Mouse (Mus musculus) retina, adult 2 months (tissue): ENCODE data around the gene Spocd1.
"Not testable (repeated sequence)": the region's sequence is repeated elsewhere in the genome, so short reads cannot be mapped to it uniquely, and the experiment has no call there.

Source experiments
- DNase-seq: peaks from one replicate; pipeline ENCODE4 v3.0.0-alpha.2; 2012; ENCODE audit warnings: low read depth, low spot score

Gene Spocd1

GRCm38 (mm10) chr4:129928949-129929348 is at the start of gene Spocd1:
Gene Spocd1, plus strand, starts transcription at chr4:129929249.
- DNase-seq, result no peak

DNA sequence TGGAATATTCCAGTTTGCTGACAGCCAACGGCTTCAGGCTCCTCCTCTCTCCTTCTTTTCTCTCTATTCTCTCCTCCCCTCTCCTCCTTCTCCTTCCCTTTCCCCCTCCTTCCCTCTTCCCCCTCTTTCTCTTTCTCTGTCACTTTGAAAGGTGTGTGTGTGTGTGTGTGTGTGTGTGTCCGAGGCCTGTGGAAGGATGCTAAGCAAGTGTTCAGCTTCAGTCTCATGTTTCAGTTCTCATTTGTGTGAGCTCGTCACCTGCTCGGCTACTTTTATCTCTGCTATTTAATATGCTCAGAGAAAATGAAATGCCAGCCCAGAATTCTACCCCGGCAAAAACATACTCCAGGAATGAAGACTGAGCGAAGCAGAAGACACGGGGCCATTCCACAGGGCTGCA is 48.4 kb upstream of the Spocd1 start:
- DNase-seq, result no peak

GRCm38 (mm10) chr4:129881661-129882060 is 47.4 kb upstream of the Spocd1 start:
- no peak for DNase-seq

- no peak for DNase-seq
These were observed 46.3 kb upstream of the Spocd1 start for GRCm38 (mm10) chr4:129882555-129883293.

DNA sequence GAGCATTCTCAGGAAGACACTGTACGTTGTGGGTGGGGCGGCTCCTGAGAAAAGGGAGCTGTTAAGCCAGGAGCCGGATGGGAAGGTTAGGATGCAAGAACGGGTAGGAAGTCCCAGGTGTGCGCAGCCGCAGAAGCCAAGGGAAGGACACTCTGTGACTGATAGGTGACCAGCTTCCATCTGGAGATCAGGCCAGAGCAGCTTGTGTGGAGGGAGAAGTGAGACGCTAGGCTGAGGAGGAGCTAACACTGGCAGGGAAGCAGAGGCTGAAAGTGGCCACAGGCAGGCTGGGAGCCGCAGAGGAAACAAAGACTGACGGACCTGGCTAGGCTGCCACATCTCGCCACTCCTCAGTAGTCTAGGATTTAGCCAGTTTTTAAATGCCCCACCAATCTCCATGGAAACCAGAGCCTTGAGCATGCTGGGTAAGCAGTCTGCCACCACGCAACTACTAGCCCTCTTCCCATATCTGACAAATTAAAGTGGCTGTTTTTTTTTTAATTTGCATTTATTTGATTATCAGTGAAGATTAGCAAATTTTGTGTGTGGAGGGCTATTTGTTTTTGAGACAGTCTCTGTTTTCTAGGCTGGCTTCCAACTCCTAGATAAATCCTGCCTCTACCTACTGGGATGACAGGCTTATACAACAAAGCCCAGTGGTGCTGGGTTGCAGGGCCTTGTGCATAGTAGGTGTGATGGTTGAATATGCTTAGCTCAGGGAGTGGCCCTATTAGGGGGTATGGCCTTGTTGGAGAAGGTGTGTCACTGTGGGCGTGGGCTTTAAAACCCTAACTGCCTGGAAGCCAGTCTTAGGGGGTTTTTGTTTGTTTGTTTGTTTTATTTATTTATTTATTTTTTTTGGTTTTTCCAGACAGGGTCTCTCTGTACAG is 44.8 kb upstream of the Spocd1 start:
- DNase-seq, result no peak

DNA sequence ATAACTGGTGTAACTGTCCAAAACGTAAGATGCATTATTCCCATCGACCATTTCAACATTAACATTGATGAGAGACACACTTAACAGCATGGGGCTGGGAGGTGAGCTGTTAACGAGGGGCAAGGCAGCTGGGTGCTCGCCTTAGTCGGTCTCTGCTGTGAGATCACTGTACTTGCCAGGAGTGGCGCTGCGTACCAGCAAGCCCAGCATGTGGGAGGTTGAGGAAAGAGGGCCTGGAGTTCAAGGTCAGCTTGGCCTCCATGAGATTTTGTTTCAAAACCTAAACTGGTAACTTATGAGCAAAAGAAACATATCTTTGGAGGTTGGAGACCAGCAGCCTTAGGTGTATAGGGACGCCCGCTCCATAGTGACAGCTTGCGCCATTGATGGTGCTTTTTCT is 39.4 kb upstream of the Spocd1 start:
- DNase-seq, result no peak

DNA sequence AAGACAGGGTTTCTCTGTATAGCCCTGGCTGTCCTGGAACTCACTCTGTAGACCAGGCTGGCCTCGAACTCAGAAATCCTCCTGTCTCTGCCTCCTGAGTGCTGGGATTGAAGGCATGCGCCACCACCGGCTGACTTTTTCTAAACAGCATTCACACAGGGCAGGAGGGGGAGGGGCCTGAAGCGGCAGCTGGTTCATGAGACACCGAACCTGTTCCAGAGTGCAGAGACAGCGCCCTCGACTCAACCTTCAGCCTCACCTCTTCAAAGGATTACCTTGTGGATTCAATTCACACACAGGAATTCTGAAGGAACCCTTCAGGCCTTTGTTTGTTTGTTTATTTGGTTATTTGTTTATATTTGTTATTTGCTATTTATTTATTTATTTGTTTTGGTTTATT is 39.0 kb upstream of the Spocd1 start:
- no peak for DNase-seq

DNA sequence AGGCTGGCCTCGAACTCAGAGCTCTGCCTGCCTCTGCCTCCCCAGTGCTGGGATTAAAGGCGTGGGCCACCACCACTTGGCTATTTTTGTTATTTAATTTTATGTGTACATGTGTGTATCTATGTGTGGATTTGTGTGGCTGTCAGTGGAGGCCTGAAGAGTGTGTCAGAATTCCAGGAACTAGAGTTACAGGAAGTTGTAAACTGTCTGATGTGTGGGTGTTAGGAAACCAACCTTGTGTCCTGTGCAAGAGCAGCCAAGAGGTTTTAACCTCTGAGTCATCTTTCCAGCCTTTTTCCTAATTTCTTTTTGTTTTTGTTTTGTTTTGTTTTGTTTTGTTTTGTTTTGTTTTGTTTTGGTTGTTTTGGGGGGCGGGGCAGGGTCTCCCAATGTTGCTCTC is 34.2 kb upstream of the Spocd1 start:
- DNase-seq, result no peak

- not testable (repeated sequence) for DNase-seq
These were observed 30.2 kb upstream of the Spocd1 start for GRCm38 (mm10) chr4:129898815-129899214.

- no peak for DNase-seq
These were observed 26.7 kb upstream of the Spocd1 start for GRCm38 (mm10) chr4:129902394-129902793.

DNA sequence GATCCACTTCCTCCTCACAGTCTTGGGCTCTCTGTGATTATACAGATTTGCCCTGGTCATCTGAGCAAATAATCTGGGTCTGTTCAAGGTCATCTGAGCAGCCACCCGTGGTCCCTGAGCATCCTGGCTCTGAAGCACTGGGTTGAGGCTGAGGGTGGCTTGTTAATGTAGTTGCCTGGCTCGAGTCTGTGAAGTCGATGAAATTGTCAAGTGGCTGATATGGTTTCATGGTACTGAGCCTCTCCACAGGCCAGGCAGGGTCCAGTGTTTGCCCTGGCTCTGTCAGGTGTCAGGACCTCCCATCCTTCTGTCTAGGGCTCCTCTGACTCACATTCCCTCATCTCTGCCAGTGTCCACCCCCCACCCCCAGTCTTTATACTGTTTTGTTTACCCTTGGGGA is 25.5 kb upstream of the Spocd1 start:
- no peak for DNase-seq

- no peak for DNase-seq
These were observed 24.0 kb upstream of the Spocd1 start for GRCm38 (mm10) chr4:129905032-129905431.

GRCm38 (mm10) chr4:129906016-129906415 is 23.0 kb upstream of the Spocd1 start:
- no peak for DNase-seq

DNA sequence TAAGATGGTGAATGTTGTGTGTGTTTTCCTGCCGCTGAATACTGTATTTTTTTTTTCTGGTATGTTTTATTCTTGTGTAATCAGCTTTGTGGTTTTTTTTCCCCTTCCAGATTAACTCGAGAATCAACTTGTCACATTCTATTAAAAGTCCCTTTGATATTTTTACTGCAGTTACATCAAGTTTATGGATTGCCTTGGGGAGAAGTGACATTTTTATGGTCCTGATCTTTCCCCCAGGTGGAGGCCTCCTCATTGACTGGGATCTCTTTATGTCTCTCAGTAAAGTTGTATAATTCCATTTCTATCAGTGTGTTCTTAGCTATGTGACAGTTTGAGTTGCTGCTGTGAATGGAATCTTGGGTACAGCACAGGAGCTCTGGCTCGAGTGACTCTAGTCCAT is 20.2 kb upstream of the Spocd1 start:
- no peak for DNase-seq

GRCm38 (mm10) chr4:129909261-129909731 is 19.8 kb upstream of the Spocd1 start:
- DNase-seq, result no peak

DNA sequence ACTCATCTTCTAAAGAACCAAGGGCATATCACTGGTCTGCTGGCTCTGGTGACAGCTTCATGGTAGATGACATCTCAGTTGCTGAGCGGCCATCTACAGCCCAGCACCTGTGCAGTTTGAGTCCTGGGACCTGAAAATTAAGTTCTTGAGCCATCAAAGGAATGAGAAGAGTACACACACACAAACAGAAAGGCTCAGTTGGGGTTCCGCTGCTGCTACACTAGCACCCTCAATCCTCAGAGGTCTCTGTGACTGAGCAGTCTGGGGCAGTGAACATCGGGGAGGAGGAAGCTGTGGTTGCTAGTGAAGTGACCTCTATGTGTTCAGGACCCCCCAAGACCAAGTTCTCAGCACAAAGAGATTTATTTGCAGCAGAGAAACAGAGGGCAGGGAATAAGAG is 16.1 kb upstream of the Spocd1 start:
- no peak for DNase-seq

DNA sequence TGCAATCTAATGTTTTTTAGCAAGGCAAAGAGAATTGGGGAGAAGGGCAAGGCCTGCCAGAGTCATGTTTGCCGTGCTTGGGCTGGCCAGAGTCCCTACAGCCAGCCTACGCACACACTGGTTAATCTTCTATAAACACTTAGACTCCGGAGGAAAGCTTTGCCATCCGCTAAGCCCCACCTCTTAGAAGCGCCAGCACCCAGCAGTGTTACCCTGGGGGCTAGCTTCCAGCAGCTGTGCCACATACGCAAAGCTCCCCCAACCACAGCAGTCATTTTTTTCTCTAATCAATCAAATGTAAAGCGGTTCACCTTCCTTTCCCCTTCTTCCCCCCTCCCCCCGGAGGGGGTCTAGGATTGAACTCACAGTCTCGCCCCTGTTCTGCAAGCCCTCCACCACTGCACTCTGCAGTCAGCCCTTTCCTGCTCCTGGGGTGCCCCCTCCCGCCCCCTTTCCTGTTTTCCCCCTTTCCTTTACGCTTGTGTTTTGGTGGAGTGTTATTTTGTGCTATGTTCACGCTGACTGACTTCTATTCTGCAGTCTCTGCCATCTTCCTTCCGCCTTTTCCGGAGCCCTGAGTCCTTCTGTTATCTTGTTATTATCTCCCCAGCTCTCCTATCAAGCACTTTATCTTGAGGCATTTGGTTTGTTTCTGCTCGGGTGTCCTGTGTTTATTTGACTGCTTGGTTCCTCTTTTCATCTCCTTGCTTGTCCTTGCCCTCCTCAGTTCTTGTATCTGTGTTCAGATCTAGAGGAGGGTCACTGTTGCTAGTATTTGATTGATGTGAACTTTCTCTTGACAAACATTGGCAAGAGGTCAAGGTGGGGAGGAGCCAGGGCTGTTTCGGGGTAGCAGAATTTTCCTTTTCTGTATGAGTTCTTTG is 15.0 kb upstream of the Spocd1 start:
- DNase-seq, result no peak

- no peak for DNase-seq
These were observed 14.4 kb upstream of the Spocd1 start for GRCm38 (mm10) chr4:129914686-129915085.

GRCm38 (mm10) chr4:129915349-129915988 is 13.6 kb upstream of the Spocd1 start:
- no peak for DNase-seq

- no peak for DNase-seq
These were observed 12.9 kb upstream of the Spocd1 start for GRCm38 (mm10) chr4:129916159-129916558.

GRCm38 (mm10) chr4:129917016-129917603 is 11.9 kb upstream of the Spocd1 start:
- DNase-seq, result no peak
